Mouse (Mus musculus) kidney, adult 9 months (tissue): ENCODE measurements around the gene Sh3gl1.

Experiments
- DNase-seq: peaks from one replicate; pipeline ENCODE4 v3.0.0; 2022

The Sh3gl1 gene

GRCm38 (mm10) chr17:56018347-56019131 is 17.9 kb downstream of the Sh3gl1 start:
- peak; percentile 69 for DNase-seq

- DNase-seq, result no peak
Measured at GRCm38 (mm10) chr17:56017848-56018247, 18.6 kb downstream of the Sh3gl1 start.

- DNase-seq, result no peak
Measured at GRCm38 (mm10) chr17:56016793-56017785, 19.3 kb downstream of the Sh3gl1 start.

GRCm38 (mm10) chr17:56016382-56016781 is 20.1 kb downstream of the Sh3gl1 start:
- no peak for DNase-seq

GRCm38 (mm10) chr17:56015293-56015692 is 21.1 kb downstream of the Sh3gl1 start:
- DNase-seq, result no peak

- DNase-seq, result no peak
Measured at GRCm38 (mm10) chr17:56011441-56011840, 25.0 kb downstream of the Sh3gl1 start.

- peak; percentile 76 for DNase-seq
Measured at GRCm38 (mm10) chr17:56010681-56011080, 25.8 kb downstream of the Sh3gl1 start.

GRCm38 (mm10) chr17:56010255-56010654 is 26.2 kb downstream of the Sh3gl1 start:
- DNase-seq, result no peak

GRCm38 (mm10) chr17:56009962-56010240 is 26.5 kb downstream of the Sh3gl1 start:
- no peak for DNase-seq

- DNase-seq, result peak; percentile 93
Measured at GRCm38 (mm10) chr17:56009088-56009961, 27.1 kb downstream of the Sh3gl1 start.

- DNase-seq, result peak; percentile 95
Measured at GRCm38 (mm10) chr17:56008356-56009087, 27.9 kb downstream of the Sh3gl1 start.

- no peak for DNase-seq
Measured at GRCm38 (mm10) chr17:56007444-56008355, 28.7 kb downstream of the Sh3gl1 start.

GRCm38 (mm10) chr17:56006956-56007355 is 29.5 kb downstream of the Sh3gl1 start:
- no peak for DNase-seq

- DNase-seq, result peak; percentile 62
Measured at GRCm38 (mm10) chr17:56005415-56006061, 30.9 kb downstream of the Sh3gl1 start, which contains the start of the genes Stap2 and Mpnd. Stap2 (minus strand) TSS chr17:56005584. Mpnd (plus strand) TSS chr17:56005711.

GRCm38 (mm10) chr17:56003000-56003399 is 33.4 kb downstream of the Sh3gl1 start:
- no peak for DNase-seq

- DNase-seq, result no peak
Measured at GRCm38 (mm10) chr17:55999794-56000499, 36.5 kb downstream of the Sh3gl1 start.

- peak; percentile 80 for DNase-seq
Measured at GRCm38 (mm10) chr17:55996007-55996406, 40.4 kb downstream of the Sh3gl1 start.

- DNase-seq, result no peak
Measured at GRCm38 (mm10) chr17:55990278-55990898, 46.0 kb downstream of the Sh3gl1 start.
